Mouse (Mus musculus) spleen, embryonic (tissue): ENCODE data around the gene Shroom3.

Source experiments
- CTCF ChIA-PET: fragments of 350-600 bp; sonication (Branson Sonifier 250); formaldehyde crosslinking; loops from one replicate; lab custom pipeline; 2022; lab: Charles Lee

The Shroom3 gene

DNA sequence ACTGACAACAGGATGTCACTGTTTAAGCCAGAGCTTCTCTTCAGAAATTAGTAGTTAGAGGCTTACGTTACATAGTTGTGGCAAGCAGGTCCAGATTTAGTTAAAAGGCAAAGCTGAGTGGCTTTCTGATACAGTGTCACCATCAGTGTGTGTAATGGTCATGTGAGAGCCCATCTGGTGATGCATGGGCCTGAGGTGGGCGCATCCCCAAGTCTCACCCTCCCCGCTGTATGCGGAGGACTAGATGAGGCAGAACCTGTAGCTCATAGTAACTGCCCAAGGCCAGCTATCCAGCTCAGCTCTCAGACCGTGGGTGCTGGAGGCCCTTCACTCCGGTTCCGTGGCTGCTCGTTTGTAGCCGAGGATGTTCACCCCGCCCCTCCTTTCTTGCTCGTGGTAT lies 278.1 kb downstream of the Shroom3 start:
- CTCF ChIA-PET: interaction anchor here (0.5 kb wide), 1 partner anchor 252 kb away, joined by 6 read pairs; no protein-coding TSS in a partner anchor

DNA sequence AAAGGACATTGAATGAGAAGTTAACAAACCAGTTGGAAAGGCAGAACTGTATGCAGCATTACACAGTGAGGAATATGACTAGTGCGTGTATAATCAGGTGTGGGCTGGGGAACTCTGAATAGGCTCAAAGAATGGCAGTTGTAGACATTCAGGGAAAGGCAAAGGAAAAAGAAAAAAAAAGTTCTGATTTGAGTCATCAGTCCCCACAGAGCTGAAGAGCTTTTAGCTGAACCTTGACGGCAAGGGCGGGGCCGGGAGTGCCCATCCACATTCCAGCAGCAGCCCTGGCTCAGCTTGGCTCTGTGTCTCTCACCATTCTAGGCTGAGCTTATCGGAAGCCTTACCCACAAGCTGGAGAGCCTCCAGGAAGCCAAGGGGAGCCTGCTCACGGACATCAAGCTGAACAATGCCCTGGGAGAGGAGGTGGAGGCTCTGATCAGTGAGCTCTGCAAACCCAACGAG lies 278.6 kb downstream of the Shroom3 start:
- CTCF ChIA-PET: interaction anchor here (0.5 kb wide), 1 partner anchor 252 kb away, joined by 6 read pairs; no protein-coding TSS in a partner anchor

DNA sequence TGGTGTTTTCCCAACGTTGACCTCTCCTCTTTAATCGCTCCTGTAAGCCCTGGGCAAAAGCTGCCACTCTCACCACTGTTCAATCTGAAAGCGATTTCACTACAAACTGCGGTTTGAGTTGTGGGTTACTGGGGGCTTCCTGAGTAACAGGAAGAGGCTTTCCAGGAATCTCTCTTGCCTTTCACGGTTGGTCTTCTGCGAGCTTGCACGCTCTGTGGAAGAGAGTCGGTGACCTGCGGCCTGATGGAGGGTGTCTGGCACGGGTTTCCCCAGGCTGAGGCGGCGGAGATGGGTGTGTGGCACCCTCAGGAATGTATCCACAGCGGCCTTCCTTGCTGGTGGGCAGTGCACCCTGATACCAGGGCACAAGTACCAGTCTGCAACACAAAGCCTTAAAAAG lies 281.5 kb downstream of the Shroom3 start:
- CTCF ChIA-PET: no interaction called here

DNA sequence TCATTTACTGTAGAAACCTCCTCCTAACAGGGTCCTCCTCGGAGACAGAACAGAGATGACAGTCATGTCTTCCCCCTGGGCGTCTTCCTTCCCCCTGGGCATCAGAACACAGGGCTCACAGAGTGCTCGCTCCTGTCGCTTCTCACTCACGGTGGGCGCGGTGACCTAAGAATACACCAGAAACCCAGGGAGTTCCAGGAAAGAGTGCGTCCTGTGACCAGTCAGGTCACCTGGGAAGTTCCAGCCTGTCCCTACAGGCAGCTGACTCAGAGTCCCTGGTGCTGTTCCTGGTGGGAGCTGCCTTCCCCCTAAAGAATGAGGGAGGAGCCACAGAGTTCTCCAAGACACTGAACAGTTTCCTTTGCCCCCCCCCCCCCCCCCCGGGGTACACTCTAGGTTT lies 283.9 kb downstream of the Shroom3 start:
- CTCF ChIA-PET: no interaction called here

DNA sequence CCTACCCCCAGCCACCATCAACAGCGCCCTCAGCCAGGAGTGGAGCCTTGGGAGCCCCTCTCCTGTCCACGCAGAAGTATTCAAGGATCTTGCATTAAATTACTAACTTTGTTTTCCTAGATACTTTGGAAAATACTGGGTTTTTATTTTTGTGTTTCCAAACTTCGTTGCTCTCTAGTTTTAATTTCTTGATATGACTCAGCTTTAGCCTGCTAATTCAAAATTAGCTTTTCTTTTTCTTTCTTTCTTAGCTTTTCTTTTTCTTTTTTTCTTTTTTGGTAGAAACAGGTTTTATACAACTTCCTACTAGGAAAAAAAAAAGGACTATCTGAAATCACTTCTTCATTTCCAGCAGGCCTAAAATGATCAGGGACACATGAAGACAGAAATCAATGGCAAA lies 284.7 kb downstream of the Shroom3 start:
- CTCF ChIA-PET: no interaction called here

DNA sequence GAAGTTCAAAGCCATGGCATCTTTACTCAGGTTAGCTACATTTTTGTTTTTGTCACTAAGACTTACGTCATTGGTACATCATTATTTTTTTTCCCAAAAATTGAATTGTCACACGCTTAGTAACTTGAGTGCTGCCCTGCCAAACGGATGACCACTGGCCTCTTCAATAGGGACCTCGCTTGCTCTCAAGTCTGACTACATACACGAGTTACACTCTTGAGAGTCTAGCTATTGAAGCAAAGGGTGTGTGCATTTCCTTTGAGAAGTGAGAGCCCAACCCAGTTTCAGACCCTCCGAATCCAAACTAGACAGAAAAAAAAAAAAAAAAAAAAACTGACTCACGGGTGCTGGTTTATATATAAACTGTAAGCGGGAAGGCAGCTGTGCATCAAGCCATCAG lies 286.2 kb downstream of the Shroom3 start:
- CTCF ChIA-PET: interaction anchor here (0.7 kb wide), 1 partner anchor 8 kb away, joined by 3 read pairs; no protein-coding TSS in a partner anchor

DNA sequence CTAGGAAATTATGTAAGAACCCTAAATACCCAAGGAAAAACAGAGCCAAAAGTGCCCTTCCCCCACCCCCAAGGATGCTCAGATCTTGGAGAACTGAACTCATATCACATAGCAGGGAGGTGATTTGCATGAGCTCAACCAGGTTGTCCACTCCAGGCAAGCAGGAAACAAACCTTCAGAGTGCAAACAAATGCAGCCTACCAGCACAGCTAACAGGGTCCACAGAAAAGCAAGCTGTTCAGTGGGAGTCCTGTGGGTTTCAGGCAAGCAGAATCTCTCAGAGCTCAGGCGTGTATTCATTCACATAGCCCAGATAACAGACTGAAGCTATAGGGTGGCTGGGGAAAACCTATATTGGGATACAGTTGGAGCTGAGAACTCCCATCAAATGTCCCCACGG lies 286.7 kb downstream of the Shroom3 start:
- CTCF ChIA-PET: interaction anchor here (0.7 kb wide), 1 partner anchor 271 kb away, joined by 4 read pairs; no protein-coding TSS in a partner anchor

DNA sequence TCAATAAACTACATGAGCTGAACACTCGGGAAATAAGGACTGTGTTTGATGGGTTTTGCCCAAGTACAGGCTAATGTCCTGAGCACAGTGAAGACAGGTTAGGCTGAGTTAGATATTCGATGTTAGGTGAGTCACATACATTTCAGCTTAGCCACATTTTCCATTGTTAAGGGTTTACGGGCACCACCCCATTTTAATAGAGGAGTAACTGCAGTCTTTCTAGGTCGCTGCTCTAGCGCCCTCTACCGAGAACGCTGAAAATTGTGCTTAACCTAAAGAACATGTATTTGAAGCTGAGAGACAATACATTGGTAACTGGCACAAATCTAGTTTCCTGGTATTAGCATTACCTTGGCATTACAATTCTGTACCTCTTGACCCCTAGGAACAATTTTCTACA lies 287.2 kb downstream of the Shroom3 start:
- CTCF ChIA-PET: interaction anchor here (0.7 kb wide), 2 partner anchors 272 to 336 kb away, joined by 3 to 4 read pairs; no protein-coding TSS in a partner anchor

DNA sequence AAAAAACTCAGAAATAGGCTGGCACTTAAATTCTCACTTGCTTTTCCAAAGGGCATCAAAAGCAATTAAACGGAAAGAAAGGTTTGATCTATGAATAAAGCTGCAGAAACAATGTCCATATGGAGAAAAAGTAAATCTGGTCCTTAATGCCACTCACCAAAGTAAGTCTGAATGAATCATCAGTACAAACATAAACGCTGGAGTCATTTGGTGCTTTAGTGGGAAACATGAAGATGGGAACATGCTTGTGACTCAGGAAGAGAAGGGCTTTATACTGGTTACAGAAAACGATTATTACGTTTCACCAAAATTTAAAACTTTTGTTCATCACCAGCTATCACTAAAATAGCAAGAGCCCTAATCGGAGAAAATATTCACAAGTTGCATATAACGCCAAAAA lies 297.2 kb downstream of the Shroom3 start:
- CTCF ChIA-PET: no interaction called here

DNA sequence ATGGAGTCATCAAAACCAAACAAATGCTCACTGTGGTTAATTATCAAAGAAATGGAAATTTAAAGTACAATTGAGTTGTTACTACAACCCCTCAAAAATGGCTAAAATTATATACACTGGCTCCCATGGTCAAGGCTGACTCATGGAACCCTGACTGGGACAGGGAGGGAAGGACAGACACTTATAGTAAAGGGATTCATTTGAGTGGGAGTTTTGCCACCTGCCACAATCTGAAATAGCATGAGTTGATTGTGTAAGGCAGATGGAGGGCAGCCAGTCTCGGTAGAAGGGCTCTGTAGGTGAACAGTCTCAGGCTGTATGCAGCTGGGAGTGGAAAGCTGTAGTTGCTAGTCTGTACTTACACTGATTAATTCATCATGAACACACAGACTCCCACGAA lies 297.6 kb downstream of the Shroom3 start:
- CTCF ChIA-PET: no interaction called here

DNA sequence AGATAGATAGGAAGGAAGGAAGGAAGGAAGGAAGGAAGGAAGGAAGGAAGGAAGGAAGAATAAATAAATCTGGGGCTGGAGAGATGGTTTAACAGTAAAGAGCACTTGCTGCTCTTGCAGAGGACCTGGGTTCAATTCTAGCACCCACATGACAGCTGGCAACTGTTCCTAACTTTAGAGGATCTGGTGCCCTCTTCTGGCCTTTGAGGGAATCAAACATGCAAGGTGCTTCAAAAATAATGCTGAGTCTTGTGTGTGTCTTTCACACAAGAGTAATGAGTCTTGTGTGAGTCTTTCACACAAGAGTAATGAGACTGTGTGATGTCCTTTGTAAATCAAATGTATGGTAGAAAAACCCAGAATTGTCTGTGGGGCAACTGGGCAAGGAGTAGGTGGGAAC lies 299.4 kb downstream of the Shroom3 start:
- CTCF ChIA-PET: no interaction called here

DNA sequence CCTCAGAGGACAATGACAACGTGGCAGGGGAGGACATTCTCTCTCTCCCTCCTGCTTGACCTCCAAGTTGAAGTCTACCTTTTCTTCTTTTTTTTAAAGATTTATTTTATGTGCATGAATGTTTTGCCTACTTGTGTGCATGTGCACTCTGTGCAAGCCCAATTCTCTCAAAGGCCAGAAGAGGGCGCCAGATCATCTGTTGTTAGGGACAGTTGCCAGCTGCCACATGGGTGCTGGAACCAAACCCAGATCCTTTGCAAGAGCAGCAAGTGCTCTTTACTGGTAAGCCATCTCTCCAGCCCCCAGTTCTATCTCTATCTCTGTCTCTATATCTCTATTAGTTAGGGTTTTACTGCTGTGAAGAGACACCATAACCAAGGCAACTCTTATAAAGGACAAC lies 300.7 kb downstream of the Shroom3 start:
- CTCF ChIA-PET: no interaction called here

DNA sequence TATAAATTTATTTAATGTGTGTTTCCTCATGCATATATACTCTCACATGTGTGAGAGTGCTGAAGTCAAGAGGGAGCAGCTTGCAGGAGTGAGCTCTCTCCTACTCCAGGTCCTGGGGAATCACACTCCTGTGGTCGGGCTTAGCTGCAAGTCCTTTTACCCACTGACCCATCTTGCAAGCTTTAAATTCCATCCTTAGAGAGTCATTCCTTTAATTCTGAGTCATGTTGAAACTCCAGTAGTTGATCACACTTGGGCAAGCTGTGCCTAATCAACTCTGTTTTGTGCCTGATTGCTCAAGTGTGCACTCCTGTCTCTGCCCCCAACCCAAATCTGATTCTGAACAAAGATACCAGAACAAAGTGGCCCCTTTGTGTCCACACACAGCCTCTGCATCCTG lies 301.5 kb downstream of the Shroom3 start:
- CTCF ChIA-PET: no interaction called here

DNA sequence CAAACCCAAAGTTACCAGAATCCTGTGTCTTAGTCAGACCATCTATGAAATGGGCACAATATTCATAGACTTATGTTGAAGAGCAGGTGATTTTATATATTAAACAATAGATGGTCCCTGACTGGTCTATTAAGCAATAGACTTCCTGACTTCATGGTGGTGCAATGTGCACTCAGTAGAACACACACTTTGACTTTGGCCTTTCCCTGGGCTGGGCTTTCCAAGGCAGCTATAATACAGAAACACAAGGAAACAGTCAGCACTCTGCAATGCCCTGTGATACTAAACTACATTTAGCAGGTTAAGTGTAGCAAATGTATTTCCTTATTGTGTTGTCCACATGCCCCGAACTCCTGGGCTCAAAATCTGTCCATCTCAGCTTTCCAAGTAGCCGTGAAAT lies 302.2 kb downstream of the Shroom3 start:
- CTCF ChIA-PET: no interaction called here

DNA sequence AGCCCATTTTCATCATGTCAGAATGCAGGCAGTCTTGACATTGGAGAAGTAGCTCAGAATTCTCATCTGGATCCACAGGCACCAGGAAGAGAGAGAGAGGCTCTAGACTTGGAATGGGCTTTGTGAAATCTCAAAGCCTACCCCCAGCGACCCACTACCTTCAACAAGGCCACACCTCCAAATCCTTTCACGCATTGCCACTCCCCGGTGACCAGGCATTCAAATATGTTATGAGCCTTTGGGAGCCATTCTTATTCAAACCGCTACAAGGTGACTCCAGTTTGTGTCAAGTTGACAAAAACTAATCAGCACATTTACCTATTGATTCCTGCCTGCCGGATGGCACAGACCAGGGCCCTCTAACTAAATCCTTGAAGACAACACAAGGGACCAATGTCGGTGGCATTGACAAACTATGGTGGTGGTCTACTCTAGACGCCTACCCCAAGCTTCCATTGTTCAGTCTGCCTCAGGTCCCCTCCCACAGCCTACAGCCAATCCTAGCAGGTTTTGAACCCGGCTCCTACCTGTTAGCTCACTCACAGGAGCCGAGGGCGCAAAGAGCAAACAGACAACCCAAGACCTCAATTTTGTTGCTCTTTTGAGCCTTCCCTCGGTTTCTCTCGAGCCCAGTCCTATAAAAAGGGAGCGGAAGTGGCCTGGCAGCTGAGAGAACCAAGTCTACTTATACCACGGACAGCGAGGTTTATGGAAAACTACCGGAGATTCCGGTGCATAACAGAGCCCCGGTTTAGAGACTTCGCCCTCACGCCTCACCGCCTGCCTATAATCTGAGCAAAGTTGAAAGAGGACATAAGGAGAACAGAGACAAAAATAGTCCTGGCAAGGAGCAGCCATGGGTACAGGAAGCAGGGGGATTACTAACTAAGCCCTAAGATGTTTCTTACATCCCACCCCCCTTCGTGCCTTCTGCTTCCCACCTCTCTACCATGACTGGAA lies 303.7 kb downstream of the Shroom3 start:
- CTCF ChIA-PET: no interaction called here

DNA sequence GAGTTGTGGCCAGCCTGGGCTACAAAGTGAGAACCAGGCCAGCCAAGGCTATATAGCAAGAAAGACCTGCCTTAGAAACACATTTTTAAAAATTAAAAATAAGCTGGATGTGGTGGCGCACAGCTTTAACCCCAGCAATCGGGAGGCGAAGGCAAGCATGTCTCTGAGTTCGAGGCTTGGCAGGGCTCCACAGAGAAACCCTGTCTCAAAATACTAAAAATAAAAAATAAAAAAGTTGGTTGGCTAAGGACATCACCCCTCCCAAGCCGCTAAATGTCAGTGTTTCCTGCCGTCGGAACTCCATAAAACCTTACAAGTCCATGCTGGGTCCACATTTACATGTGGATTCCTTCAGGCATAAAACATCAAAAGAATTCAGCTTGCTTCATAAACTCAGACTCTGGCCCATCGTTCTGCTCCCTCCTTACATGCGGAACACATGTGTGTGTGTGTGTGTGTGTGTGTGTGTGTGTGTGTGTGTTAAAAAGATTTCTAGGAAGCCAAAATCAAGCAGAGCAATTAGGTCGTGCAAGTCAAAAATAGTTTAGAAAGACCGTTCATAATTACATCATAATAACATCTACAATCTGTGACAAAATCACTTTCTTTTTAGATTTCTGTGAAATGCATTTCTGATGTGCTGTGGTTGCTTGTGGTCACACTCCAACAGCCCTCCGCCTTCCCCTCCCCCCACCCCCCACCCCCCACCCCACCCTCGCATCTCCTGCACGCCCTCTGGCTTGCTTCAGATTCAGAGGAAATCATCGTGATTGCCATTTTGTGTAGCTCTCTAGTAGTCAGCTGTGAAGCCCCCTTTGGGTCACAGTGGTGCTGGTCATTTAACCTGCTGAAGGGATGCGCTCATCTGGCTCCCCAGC lies 304.9 kb downstream of the Shroom3 start:
- CTCF ChIA-PET: interaction anchor here (0.6 kb wide), 1 partner anchor 33 kb away, joined by 3 read pairs; no protein-coding TSS in a partner anchor

DNA sequence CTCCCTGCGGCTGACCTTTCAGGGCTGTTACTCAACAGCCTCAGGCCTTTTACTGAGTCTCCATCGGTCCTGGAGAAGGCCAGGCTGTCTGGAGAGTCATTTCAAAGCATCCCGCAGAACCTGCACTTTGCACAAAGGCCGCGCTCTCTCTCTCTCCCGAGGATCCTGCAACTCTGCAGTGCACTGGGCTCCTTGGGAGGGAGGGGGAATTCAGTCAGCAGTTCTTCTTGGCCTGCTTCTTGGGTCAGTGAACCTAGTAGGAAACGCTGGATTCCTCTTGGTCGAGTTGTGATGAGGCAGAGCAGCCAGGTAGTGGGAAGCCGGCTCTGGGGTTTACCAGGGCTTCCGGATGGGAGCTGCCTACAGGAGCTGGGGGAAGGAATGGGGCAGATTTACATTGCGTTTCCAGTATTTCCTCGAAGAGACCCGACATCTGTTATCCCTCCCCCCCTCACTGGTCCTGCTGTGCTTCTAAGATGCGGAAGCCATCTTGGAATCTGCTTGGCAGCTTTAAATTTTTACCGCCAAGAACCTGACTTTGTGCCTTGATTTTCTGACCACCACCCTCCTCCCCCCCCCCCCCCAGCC lies 305.6 kb downstream of the Shroom3 start:
- CTCF ChIA-PET: no interaction called here

DNA sequence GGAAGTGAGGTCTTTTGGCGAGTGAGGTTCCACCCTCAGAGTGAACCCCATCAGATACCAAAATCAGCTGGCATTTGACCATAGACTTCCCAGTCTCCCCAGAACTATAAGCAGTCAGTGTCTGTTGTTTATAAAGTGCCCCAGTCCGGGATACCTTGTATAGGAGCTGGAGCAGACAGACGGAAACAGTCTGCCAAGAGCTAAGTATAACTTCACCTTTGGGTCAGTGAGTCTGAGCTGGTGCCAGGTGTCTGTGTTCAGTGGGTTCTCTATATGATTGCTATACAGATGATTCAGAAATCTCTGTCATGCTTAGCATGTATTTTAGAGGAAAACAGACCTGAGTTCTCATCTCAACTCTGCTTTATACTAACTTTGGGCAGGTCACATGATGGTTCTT lies 308.9 kb downstream of the Shroom3 start:
- CTCF ChIA-PET: no interaction called here

DNA sequence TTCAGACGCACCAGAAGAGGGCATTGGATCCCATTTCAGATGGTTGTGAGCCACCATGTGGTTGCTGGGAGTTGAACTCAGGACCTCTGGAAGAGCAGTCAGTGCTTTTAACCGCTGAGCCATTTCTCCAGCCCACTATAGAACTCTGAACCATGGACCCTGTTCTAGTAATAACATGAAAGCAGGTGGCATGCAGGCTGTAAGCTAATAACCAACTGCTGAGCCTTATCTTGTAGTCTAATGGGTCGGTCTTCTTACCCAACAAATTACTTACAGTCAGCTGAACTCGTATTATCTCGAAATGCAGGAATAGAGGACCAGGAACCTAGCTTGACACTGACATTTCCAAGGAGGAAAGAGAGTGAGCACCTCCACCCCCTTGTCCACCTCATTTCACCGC lies 311.1 kb downstream of the Shroom3 start:
- CTCF ChIA-PET: no interaction called here

DNA sequence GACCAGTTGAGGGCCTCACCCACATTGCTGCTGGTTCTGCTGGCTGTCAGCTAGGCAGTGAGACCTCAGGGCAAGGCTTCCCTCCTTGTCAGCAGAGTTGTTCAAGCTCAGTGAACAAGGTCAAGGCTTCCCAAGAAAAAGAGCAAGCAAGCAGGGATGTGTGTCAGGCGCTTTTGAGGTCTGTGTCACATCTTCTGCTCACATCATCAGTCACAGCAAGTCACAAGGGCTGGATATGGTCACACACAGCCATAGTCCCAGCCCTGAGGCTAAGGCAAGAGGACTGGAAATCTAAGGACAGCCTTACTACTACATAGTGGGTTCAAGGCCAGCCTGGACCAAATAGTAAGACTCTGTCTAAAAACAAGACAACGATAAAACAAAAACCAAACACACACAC lies 311.6 kb downstream of the Shroom3 start:
- CTCF ChIA-PET: no interaction called here

DNA sequence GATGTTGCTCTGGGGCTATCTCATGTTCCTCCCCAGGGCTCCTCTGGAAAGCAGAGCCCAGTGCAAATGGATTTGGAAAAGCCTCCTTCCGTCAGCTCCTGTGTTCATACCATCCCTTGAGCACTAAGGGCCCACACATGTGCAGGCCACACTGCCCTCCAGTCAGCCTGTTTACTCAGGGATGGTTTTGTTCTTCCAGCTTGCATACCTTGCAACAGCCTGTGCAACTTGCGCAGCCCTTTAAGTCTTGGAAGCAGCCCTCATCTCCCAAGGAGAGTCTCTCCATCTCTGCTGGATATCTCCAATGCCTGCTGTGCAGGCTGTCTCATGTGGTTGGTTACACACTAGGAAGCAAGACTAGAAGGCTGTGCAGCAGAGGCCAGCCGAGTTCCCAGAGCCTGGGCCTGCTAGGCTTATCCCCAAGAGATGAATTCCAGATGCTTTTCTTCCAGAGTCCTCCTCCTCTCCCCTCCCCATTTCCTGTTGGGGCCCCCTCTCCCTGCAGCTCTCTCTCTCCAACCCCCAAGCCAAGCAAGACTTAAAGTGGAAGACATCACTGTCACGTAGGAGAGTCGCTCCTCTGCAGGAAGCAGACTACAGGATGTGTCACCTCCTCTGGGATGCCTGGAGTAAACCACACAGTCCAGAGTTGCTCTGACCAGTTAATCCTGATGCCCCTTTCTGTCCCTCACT lies 314.3 kb downstream of the Shroom3 start:
- CTCF ChIA-PET: no interaction called here
